Mouse (Mus musculus) heart, adult 18-20 months (tissue): ENCODE results near the gene Pip4k2c. TPM values are rescaled to one million over a fixed set of nuclear protein-coding genes. Genes with fewer than 3 reads are reported as not detected.

Experiments
- DNase-seq, 2 experiments: peaks; one replicate each; pipeline ENCODE4 v3.0.0; 2021 to 2022; ENCODE audit warnings: mixed read lengths in 1 of 2
- long read RNA-seq, 2 experiments: library from polyadenylated mRNA; stranded (forward); transcript quantifications; one replicate each; pipeline ENCODE4 v2.0.0; 2021
- total RNA-seq, 2 experiments: library from RNA; stranded (reverse); gene quantifications; 2 replicates each; pipeline ENCODE4 v1.2.3; 2021

Gene Pip4k2c
- total RNA-seq = 10 to 100 TPM; 30.3 to 30.8 TPM
- long read RNA-seq, experiment 1, transcript Pip4k2c-201 (10 exons, 3,307 nt) = major isoform, 31 of 38 reads
- long read RNA-seq, experiment 1, partial matches to known transcripts = 1 of 38 reads
- long read RNA-seq, experiment 1, other reads (novel, unspliced or antisense) = 6 of 38 reads
- long read RNA-seq, experiment 2, transcript Pip4k2c-201 (10 exons, 3,307 nt) = major isoform, 10 of 21 reads
- long read RNA-seq, experiment 2, partial matches to known transcripts = 0 of 21 reads
- long read RNA-seq, experiment 2, other reads (novel, unspliced or antisense) = 11 of 21 reads

- DNase-seq = peak; percentile 89 to 93
Observed at GRCm38 (mm10) chr10:127211414-127211854, at the start of gene Pip4k2c. Pip4k2c (minus strand) TSS chr10:127211585.

- no peak for DNase-seq
Observed at GRCm38 (mm10) chr10:127258489-127258888, 47.1 kb upstream of the Pip4k2c start.

GRCm38 (mm10) chr10:127257790-127258189, 46.4 kb upstream of the Pip4k2c start:
- DNase-seq = no peak

GRCm38 (mm10) chr10:127255625-127256345, 44.4 kb upstream of the Pip4k2c start:
- peak; percentile 59 to 78 for DNase-seq

GRCm38 (mm10) chr10:127250810-127251209, 39.4 kb upstream of the Pip4k2c start:
- DNase-seq = no peak

- no peak for DNase-seq
Observed at GRCm38 (mm10) chr10:127238241-127238824, 26.9 kb upstream of the Pip4k2c start.

- no peak for DNase-seq
Observed at GRCm38 (mm10) chr10:127236541-127236940, 25.2 kb upstream of the Pip4k2c start.

GRCm38 (mm10) chr10:127233141-127233540, 21.8 kb upstream of the Pip4k2c start:
- no peak for DNase-seq

GRCm38 (mm10) chr10:127231741-127232140, 20.4 kb upstream of the Pip4k2c start:
- no peak for DNase-seq

- no peak for DNase-seq
Observed at GRCm38 (mm10) chr10:127230693-127231092, 19.3 kb upstream of the Pip4k2c start.

GRCm38 (mm10) chr10:127228897-127229296, 17.5 kb upstream of the Pip4k2c start:
- DNase-seq = peak; percentile 66 to 87

- no peak for DNase-seq
Observed at GRCm38 (mm10) chr10:127227163-127227562, 15.8 kb upstream of the Pip4k2c start.

GRCm38 (mm10) chr10:127226318-127226895, 15.0 kb upstream of the Pip4k2c start:
- no peak for DNase-seq

- DNase-seq = no peak
Observed at GRCm38 (mm10) chr10:127225732-127226131, 14.3 kb upstream of the Pip4k2c start.

- no peak for DNase-seq
Observed at GRCm38 (mm10) chr10:127225213-127225612, 13.8 kb upstream of the Pip4k2c start.

GRCm38 (mm10) chr10:127218339-127218738, 7.0 kb upstream of the Pip4k2c start:
- no peak for DNase-seq

GRCm38 (mm10) chr10:127217177-127217576, 5.8 kb upstream of the Pip4k2c start:
- DNase-seq = no peak

- no peak for DNase-seq
Observed at GRCm38 (mm10) chr10:127216456-127216855, 5.1 kb upstream of the Pip4k2c start.

GRCm38 (mm10) chr10:127214422-127214803, 3.0 kb upstream of the Pip4k2c start:
- no peak for DNase-seq

GRCm38 (mm10) chr10:127213704-127214421, 2.5 kb upstream of the Pip4k2c start:
- DNase-seq = no peak

- no peak for DNase-seq
Observed at GRCm38 (mm10) chr10:127213272-127213671, 1.9 kb upstream of the Pip4k2c start.

- peak in 1 of 2 experiments; percentile 48 for DNase-seq
Observed at GRCm38 (mm10) chr10:127210961-127211405, 402 bp downstream of the Pip4k2c start.
